Comparison of ENCODE assay signal across 13 mouse cellular contexts in genomic region chr2:179792426-179793133, GRCm38 (mm10).
DNase-seq lines count a peak whose midpoint lies in the region; ATAC-seq and TF ChIP-seq lines count a peak whose summit lies in the region.
"Had no signal": no experiment of that assay in that cellular context is flagged by ENCODE, and none has a peak within 500 bp of the region (broad histone marks: within the 10 kb centered on the region; RNA-seq: fewer than 3 reads in every experiment).

No protein-coding gene starts in this region.

- intact Hi-C loops in heart, adult 2 months (cut with DNase I), result no loop called here

- H3K9me3 ChIP-seq in heart, embryonic 15.5 days (replicated peaks), result no peaks in the 10 kb centered on the region
- no peaks in the 10 kb centered on the region for H3K9me3 ChIP-seq in neural tube, embryonic 11.5 days (ENCODE audit: control insufficient read depth, low read length)
- no peaks in the 10 kb centered on the region for H3K9me3 ChIP-seq in neural tube, embryonic 15.5 days (replicated peaks)
- H3K9me3 ChIP-seq in embryonic facial prominence, embryonic 14.5 days (ENCODE audit: control insufficient read depth, low read length), result no peaks in the 10 kb centered on the region
- H3K9me3 ChIP-seq in midbrain, embryonic 15.5 days, result no peaks in the 10 kb centered on the region
- H3K9me3 ChIP-seq: hindbrain, embryonic 12.5 days had no signal

- H3K9ac ChIP-seq in heart, embryonic 15.5 days, result no peak overlapping the region
- H3K9ac ChIP-seq in heart, adult 2 months (ENCODE audit: low read depth, low read length), result no peak overlapping the region
- 0 out of 2 replicates have a peak overlapping the region, but pooled peaks have one; percentile 6 for H3K9ac ChIP-seq in neural tube, embryonic 11.5 days (ENCODE audit: low read length)
- H3K9ac ChIP-seq in neural tube, embryonic 15.5 days (replicated peaks), result no peak overlapping the region
- H3K9ac ChIP-seq in embryonic facial prominence, embryonic 14.5 days (ENCODE audit: low read depth, low read length), result no peak overlapping the region
- no peak overlapping the region for H3K9ac ChIP-seq in midbrain, embryonic 15.5 days
- H3K9ac ChIP-seq: hindbrain, embryonic 12.5 days had no signal

- no peak for TF ChIP-seq EP300 in heart, adult 2 months (IDR thresholded peaks at IDR 0.05; ENCODE audit: insufficient read depth, low read depth, low read length)

- 36% methylated on average over 13 of the region's 13 CpGs for WGBS in heart, embryonic 15.5 days
- WGBS in heart, adult 2 months, result 53% methylated on average over 13 of the region's 13 CpGs
- 45% methylated on average over 13 of the region's 13 CpGs for WGBS in neural tube, embryonic 11.5 days
- WGBS in neural tube, embryonic 15.5 days, result 45% methylated on average over 13 of the region's 13 CpGs
- 36% methylated on average over 13 of the region's 13 CpGs for WGBS in embryonic facial prominence, embryonic 14.5 days
- WGBS in midbrain, embryonic 15.5 days, result 25% methylated on average over 13 of the region's 13 CpGs

- TF ChIP-seq POLR2A in heart, adult 2 months (IDR thresholded peaks at IDR 0.05; ENCODE audit: insufficient read depth, low read depth, low read length), result no peak

- no peaks in the 10 kb centered on the region for H3K27me3 ChIP-seq in heart, embryonic 15.5 days
- H3K27me3 ChIP-seq in heart, adult 2 months (ENCODE audit: control insufficient read depth, insufficient read depth, low read length), result no peaks in the 10 kb centered on the region
- H3K27me3 ChIP-seq in neural tube, embryonic 11.5 days (ENCODE audit: control insufficient read depth, insufficient read depth, low read length), result no peaks in the 10 kb centered on the region; the same call in 1 of the 2 replicates
- no peaks in the 10 kb centered on the region for H3K27me3 ChIP-seq in neural tube, embryonic 15.5 days (replicated peaks)
- H3K27me3 ChIP-seq in embryonic facial prominence, embryonic 14.5 days (replicated peaks; ENCODE audit: control insufficient read depth, insufficient read depth, low read length), result no peaks in the 10 kb centered on the region
- no peaks in the 10 kb centered on the region for H3K27me3 ChIP-seq in midbrain, embryonic 15.5 days (replicated peaks)

- H3K4me1 ChIP-seq in heart, embryonic 15.5 days (replicated peaks), result peaks cover 18% of the 10 kb centered on the region
- H3K4me1 ChIP-seq in heart, adult 2 months (ENCODE audit: control insufficient read depth, insufficient read depth, low read length), result no peaks in the 10 kb centered on the region
- peaks cover under 1% of the 10 kb centered on the region; the same call in 1 of the 2 replicates for H3K4me1 ChIP-seq in neural tube, embryonic 11.5 days (ENCODE audit: control insufficient read depth, insufficient read depth, low read length)
- peaks cover 24% of the 10 kb centered on the region for H3K4me1 ChIP-seq in neural tube, embryonic 15.5 days
- 0 out of 2 replicates have a peak, but pooled peaks cover 9% of the 10 kb centered on the region for H3K4me1 ChIP-seq in embryonic facial prominence, embryonic 14.5 days (ENCODE audit: control insufficient read depth, insufficient read depth, low read length)
- peaks cover 34% of the 10 kb centered on the region for H3K4me1 ChIP-seq in midbrain, embryonic 15.5 days

- no peaks in the 10 kb centered on the region for H3K79me2 ChIP-seq in heart, adult 2 months (replicated peaks; ENCODE audit: control insufficient read depth, insufficient read depth, low read length)

- H3K4me3 ChIP-seq in heart, embryonic 15.5 days, result no peak overlapping the region
- H3K4me3 ChIP-seq in heart, adult 2 months, result no peak overlapping the region
- no peak overlapping the region for H3K4me3 ChIP-seq in neural tube, embryonic 11.5 days (ENCODE audit: low read depth, low read length)
- H3K4me3 ChIP-seq in neural tube, embryonic 15.5 days (replicated peaks), result no peak overlapping the region
- H3K4me3 ChIP-seq in embryonic facial prominence, embryonic 14.5 days (ENCODE audit: low read depth, low read length), result no peak overlapping the region
- no peak overlapping the region for H3K4me3 ChIP-seq in midbrain, embryonic 15.5 days
- H3K4me3 ChIP-seq: hindbrain, embryonic 12.5 days had no signal

- peak overlapping the region; percentile 11; the same call in 1 of the 2 replicates for H3K4me2 ChIP-seq in heart, embryonic 15.5 days
- H3K4me2 ChIP-seq in neural tube, embryonic 11.5 days (ENCODE audit: low read depth), result no peak overlapping the region
- no peak overlapping the region for H3K4me2 ChIP-seq in neural tube, embryonic 15.5 days
- no peak overlapping the region for H3K4me2 ChIP-seq in embryonic facial prominence, embryonic 14.5 days (ENCODE audit: low read depth, low read length)
- no peak overlapping the region for H3K4me2 ChIP-seq in midbrain, embryonic 15.5 days
- H3K4me2 ChIP-seq: hindbrain, embryonic 12.5 days had no signal

- peak overlapping the region; percentile 69 for H3K27ac ChIP-seq in heart, embryonic 15.5 days
- H3K27ac ChIP-seq in heart, adult 2 months, result no peak overlapping the region
- H3K27ac ChIP-seq in neural tube, embryonic 11.5 days (ENCODE audit: low read depth, low read length), result no peak overlapping the region
- H3K27ac ChIP-seq in neural tube, embryonic 15.5 days (replicated peaks), result no peak overlapping the region
- no peak overlapping the region for H3K27ac ChIP-seq in embryonic facial prominence, embryonic 14.5 days (replicated peaks; ENCODE audit: low read depth, low read length)
- H3K27ac ChIP-seq in midbrain, embryonic 15.5 days, result no peak overlapping the region
- H3K27ac ChIP-seq: hindbrain, embryonic 12.5 days had no signal

- DNase-seq in heart, adult 2 months, result no peak
- DNase-seq in neural tube, embryonic 11.5 days (ENCODE audit: low spot score), result no peak
- peak; percentile 47 for DNase-seq in embryonic facial prominence, embryonic 14.5 days (ENCODE audit: low spot score)
- no peak for DNase-seq in urinary bladder, postnatal 25 days (ENCODE audit: low spot score)
- DNase-seq: adrenal gland, postnatal 36 days; cerebellum, adult 11 months; kidney, adult 11 months had no signal

- TF ChIP-seq CTCF in heart, adult 2 months (IDR thresholded peaks at IDR 0.05), result no peak

- no peaks in the 10 kb centered on the region for H3K36me3 ChIP-seq in heart, embryonic 15.5 days
- H3K36me3 ChIP-seq in heart, adult 2 months (ENCODE audit: control insufficient read depth, insufficient read depth, low read length), result no peaks in the 10 kb centered on the region
- H3K36me3 ChIP-seq in neural tube, embryonic 11.5 days (ENCODE audit: control insufficient read depth, insufficient read depth, low read length), result no peaks in the 10 kb centered on the region
- H3K36me3 ChIP-seq in neural tube, embryonic 15.5 days, result no peaks in the 10 kb centered on the region
- H3K36me3 ChIP-seq in embryonic facial prominence, embryonic 14.5 days (ENCODE audit: control insufficient read depth, insufficient read depth, low read length), result no peaks in the 10 kb centered on the region
- H3K36me3 ChIP-seq in midbrain, embryonic 15.5 days (replicated peaks), result no peaks in the 10 kb centered on the region
- H3K36me3 ChIP-seq: hindbrain, embryonic 12.5 days had no signal

- ATAC-seq in heart, embryonic 15.5 days (replicated peaks; ENCODE audit: insufficient number of reproducible peaks, insufficient read depth, low FRiP score, low read depth), result no peak
- ATAC-seq in neural tube, embryonic 11.5 days (ENCODE audit: insufficient read depth, low FRiP score, low TSS enrichment), result no peak
- no peak for ATAC-seq in neural tube, embryonic 15.5 days (ENCODE audit: low FRiP score)
- ATAC-seq in embryonic facial prominence, embryonic 14.5 days (ENCODE audit: low read depth), result peak; percentile 54; the same call in 1 of the 2 replicates
- ATAC-seq in midbrain, embryonic 15.5 days (replicated peaks), result 0 out of 2 replicates have a peak, but pooled peaks have one; percentile 37
- ATAC-seq in inflammation-experienced regulatory T-cells, adult 6 months, result no peak
- ATAC-seq: CD4-positive, CD25-positive, alpha-beta regulatory T cell, adult 4 months had no signal

Comparison
In these comparisons a context has a peak if more than half of its experiments do, and no peak if none do; other contexts are left out.
1. ATAC-seq: peak in embryonic facial prominence, embryonic 14.5 days (single experiment) and midbrain, embryonic 15.5 days (single experiment); none in heart, embryonic 15.5 days (single experiment), neural tube, embryonic 11.5 days (single experiment), neural tube, embryonic 15.5 days (single experiment) and inflammation-experienced regulatory T-cells, adult 6 months (single experiment).